Mouse (Mus musculus): ENCODE results near the gene Rhof. TPM values are rescaled to one million over a fixed set of nuclear protein-coding genes. Genes with fewer than 3 reads are reported as not detected.

The Rhof gene
- polyA plus RNA-seq, 1 experiment = 52.1 TPM

Other genes with a start within 250 kb of the Rhof start
- gene Kdm2b, start 142.9 kb downstream of the Rhof start, polyA plus RNA-seq (2012; rRNA removed) = 12.1 and 15.7 TPM in 2 replicates
- 86.0 and 97.3 TPM in 2 replicates for gene Orai1, start 117.6 kb downstream of the Rhof start, polyA plus RNA-seq (2012; rRNA removed)
- not detected in 2 replicates for gene Morn3, start 85.7 kb downstream of the Rhof start, polyA plus RNA-seq (2012; rRNA removed)
- gene Tmem120b, start 64.3 kb downstream of the Rhof start, polyA plus RNA-seq (2012; rRNA removed) = 3.9 and 4.7 TPM in 2 replicates
- gene Setd1b, start 9.5 kb upstream of the Rhof start, polyA plus RNA-seq (2012; rRNA removed) = 5.3 and 7.3 TPM in 2 replicates
- gene Psmd9, start 36.7 kb upstream of the Rhof start, polyA plus RNA-seq (2012; rRNA removed) = 22.0 and 25.6 TPM in 2 replicates
- 42.3 and 60.9 TPM in 2 replicates for gene Hpd, start 50.0 kb upstream of the Rhof start, polyA plus RNA-seq (2012; rRNA removed)
- 0.32 and 0.86 TPM in 2 replicates for gene Wdr66, start 119.4 kb upstream of the Rhof start, polyA plus RNA-seq (2012; rRNA removed)
- gene Bcl7a, start 211.1 kb upstream of the Rhof start, polyA plus RNA-seq (2012; rRNA removed) = 4.1 and 5.9 TPM in 2 replicates